ENCODE assay signal across 20 mouse cellular contexts in the genomic region with DNA sequence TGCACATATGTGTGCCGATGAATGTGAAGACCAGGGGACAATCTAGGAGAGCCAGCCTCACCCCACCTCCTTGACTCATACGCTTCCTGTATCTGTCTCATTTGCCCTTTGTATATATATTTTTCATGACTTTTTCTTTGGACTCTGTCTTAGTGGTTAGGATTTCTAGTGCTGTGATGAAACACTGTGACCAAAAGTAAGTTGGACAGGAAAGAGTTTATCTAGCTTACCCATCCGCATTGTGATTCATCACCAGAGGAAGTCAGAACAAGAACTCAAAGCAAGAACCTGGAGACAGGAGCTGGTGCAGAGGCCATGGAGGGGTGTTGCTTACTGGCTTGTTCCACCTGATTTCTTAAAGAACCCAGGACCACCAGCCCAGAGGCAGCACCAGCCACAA.
"Had no signal": no experiment of that assay in that cellular context is flagged by ENCODE, and none has a peak within 500 bp of the region (broad histone marks: within the 10 kb centered on the region; RNA-seq: fewer than 3 reads in every experiment).

No protein-coding gene starts in this region.

- H3K27me3 ChIP-seq: liver, embryonic 13.5 days; liver, embryonic 15.5 days; lung, embryonic 15.5 days; megakaryocyte, embryonic 14.5 days; midbrain, embryonic 12.5 days had no signal

- H3K4me2 ChIP-seq: liver, embryonic 11.5 days; liver, embryonic 13.5 days; liver, embryonic 15.5 days; lung, embryonic 15.5 days; midbrain, embryonic 12.5 days had no signal

- H3K27ac ChIP-seq: liver, embryonic 13.5 days; liver, embryonic 15.5 days; lung, embryonic 15.5 days; macrophage; midbrain, embryonic 12.5 days had no signal

- H3K36me3 ChIP-seq: liver, embryonic 13.5 days; liver, embryonic 15.5 days; lung, embryonic 15.5 days; midbrain, embryonic 12.5 days had no signal

- H3K4me3 ChIP-seq: liver, embryonic 13.5 days; liver, embryonic 15.5 days; lung, embryonic 15.5 days; megakaryocyte, embryonic 14.5 days; midbrain, embryonic 12.5 days had no signal

- H3K4me1 ChIP-seq: liver, embryonic 13.5 days; liver, embryonic 15.5 days; megakaryocyte, embryonic 14.5 days had no signal

- H3K9ac ChIP-seq: liver, embryonic 13.5 days; liver, embryonic 15.5 days; liver, postnatal 0 days; lung, embryonic 15.5 days; midbrain, embryonic 12.5 days had no signal

- H3K9me3 ChIP-seq: lung, embryonic 15.5 days; midbrain, embryonic 12.5 days had no signal

- ATAC-seq: liver, postnatal 0 days; lung, postnatal 0 days had no signal

- DNase-seq: liver, embryonic 13.5 days; liver, postnatal 0 days; lung, adult 2 months; lung, postnatal 14 days; lung, postnatal 36 days; retina, postnatal 1 day; right cerebral cortex, adult 18-20 months; right cerebral cortex, postnatal 25 days; right cerebral cortex, postnatal 4 days; spleen, adult 18-20 months; thymus, adult 2 months; thymus, postnatal 25 days; thymus, postnatal 4 days had no signal
